Mouse (Mus musculus): ENCODE measurements at regions not wholly inside any gene's neighbourhood (a gene's known extent, or its start where the extent isn't known, plus 50 kb on each side); places are given as distances from the start of the nearest gene placed in this dataset.

DNA sequence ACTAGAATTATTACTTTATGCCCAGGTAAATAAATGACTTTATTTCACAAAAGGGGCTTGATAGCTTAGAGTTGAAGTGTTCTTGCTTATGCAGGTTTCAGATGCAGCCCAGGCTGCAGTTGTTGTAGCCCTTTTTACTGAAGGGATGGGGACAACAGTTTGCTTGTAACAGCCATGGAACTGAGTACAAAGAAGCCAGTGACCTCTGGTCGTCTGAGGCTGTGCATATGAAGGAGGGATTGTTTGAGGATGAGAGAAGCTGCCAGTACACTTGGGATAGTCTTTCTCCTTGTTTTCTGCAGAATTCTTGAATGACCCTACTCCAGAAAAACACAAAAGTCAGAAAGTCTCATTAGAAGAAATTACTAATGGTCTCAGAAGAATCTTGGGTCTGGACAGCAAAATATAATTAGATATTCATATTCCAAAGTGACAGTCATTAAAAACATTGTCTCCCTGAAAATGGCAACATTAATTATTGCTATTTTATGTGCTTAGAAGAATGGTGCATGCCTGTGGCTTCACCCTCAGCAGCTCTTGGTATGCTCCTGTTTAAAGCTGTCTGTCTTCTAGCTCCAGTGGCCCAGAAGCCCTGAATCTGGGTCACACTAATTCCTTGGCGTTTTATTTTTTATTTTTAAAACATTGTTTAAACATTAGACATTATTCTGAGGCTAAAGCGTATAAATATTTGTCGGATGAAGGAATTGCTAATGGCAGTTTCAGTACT lies 61.9 kb upstream of the Arhgap32 start:
- DNase-seq (ENCODE audit: low spot score in 2 of 2): no peak

DNA sequence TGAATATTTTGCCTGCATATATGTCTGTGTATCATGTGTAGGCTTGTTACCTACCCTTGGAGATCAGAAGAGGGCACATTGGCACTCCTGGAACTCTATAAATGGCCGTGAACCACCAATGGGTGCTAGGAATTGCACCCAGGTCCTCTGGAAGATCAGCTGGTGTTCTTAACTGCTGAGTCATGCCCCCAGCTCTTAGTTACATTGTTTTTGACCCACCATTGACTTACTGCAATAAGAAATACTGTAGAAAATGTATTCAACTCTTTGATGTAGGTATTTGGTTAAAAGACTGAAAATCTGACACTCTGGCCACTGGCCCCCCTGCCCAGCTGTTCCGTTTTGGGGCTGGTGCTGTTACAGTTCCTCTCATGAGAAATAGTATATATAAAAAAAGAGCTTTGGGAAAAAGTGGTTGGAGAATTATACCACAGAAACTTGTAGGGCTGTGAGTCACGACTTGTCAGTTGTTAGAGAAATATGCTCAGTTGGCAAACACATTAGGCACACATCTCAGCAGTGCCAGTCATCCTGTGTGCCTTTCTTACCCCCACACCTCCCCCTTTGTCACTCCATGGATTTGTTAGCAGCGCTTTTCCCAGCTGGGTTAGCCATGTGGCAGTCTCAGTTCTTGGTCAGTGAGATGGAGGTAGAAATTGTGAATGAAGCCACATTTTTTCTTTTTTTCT lies 58.4 kb upstream of the Arhgap32 start:
- no peak for DNase-seq (ENCODE audit: low spot score in 2 of 2)

DNA sequence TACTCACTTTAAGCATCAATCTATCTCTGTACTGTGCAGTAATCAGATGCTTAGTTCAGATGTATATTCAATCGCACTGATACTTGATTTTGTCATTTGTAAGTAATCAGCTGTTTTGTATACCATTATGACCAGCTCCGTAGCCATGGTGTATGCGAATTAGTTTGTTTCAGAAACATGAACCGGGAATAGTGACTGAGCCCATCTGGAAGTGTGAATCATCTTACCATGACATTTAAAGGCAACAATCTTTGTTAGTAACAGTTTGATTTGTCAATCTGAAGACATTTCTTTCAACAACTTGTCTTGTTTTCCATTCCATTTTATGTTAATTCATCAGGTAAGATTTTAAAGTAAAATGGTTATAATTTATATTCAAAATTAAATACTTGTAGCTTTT lies 53.2 kb upstream of the Arhgap32 start:
- no peak for DNase-seq (ENCODE audit: low spot score in 2 of 2)

DNA sequence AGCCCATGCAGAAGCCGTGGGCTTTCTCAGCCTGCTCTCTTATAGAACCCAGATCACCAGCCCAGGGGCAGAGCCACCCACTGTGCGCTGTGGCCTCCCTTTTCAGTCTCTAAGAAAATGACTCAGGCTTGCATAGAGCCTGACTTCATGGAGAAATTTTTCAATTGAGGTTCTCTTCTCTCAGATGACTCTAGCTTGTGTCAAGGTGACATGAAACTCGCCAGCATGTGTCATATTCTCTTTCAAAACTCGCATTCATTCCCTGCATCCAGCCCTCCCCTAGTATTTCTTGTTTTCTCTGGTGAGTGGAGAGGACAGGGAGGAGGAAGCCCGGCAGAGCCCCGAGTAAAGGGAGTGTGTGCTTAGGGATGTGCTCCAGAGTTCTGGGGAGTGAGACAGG lies 52.4 kb upstream of the Arhgap32 start:
- DNase-seq (ENCODE audit: low spot score in 2 of 2): no peak

DNA sequence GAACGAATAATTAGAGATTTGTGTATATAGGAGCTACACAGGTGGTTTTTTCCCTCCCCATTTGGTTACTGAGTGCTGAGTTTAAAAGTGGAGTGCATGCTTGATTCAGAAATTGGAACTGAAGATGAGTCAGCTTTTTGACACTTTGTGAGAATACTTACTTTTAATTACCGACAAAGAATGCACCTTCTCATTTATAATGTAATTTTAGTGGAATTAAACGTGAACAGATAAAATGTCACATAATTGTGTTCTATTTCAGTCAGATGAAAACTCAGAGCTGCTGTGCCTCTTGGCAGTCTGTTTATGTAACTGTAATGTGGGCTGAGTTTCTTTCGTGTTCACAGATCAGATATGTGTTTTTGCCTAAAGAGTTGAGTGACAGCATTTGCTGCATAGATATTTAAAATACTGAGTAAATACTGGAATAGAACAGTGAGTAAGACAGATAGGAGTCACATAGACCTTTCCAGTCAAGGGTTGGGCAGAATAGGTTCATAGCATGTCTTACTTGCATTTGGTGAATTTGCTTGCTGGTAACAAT lies 51.9 kb upstream of the Arhgap32 start:
- DNase-seq (ENCODE audit: low spot score in 2 of 2): no peak

Data from spleen, postnatal 14 days (tissue).